ENCODE assay signal across 7 mouse cellular contexts in the genomic region with DNA sequence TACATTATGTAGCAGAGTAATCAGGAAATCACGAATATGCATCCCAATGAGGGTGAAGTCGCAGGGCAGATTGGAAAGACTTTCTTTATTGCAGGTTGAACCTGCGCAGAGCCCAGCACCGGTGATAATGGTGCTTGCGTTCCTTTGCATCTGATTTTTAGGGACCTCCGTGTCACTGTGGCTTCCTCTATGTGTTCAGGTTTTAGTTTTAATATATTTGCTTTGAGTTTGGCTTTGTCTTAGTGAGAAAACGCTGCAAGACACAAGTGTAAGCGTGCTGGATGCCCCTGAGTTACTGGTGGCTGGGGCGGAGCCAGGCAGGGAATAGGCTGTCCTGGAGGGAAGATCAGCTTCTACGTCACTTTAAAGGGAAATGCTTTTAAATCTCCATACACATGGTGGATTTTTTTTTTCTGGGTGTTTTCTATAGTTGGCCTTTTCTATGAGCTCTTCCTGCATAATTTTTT. TPM values are rescaled to one million over a fixed set of nuclear protein-coding genes. Genes with fewer than 3 reads are reported as not detected.
DNase-seq lines count a peak whose midpoint lies in the region; TF ChIP-seq lines count a peak whose summit lies in the region.

No protein-coding gene starts in this region.

- H3K4me3 ChIP-seq in erythroblast, embryonic 14.5 days (replicated peaks): peak overlapping the region; percentile 67

- intact Hi-C loops in heart, postnatal 14 days (cut with DNase I): loop anchor here (1.0 kb wide), 1 partner anchor 23 kb away; no protein-coding TSS in a partner anchor

- H3K27me3 ChIP-seq in erythroblast, embryonic 14.5 days (ENCODE audit: control insufficient read depth): no peaks in the 10 kb centered on the region

- 0 out of 2 replicates have a peak, but pooled peaks have one; percentile 24 for TF ChIP-seq POLR2A in brain, embryonic 14.5 days (IDR thresholded peaks at IDR 0.05; ENCODE audit: borderline replicate concordance, extremely low read depth, insufficient read depth, insufficient read length, poor library complexity, severe bottlenecking)

- peaks cover 23% of the 10 kb centered on the region for H3K4me1 ChIP-seq in erythroblast, embryonic 14.5 days (ENCODE audit: control insufficient read depth)

- 6% methylated on average over 10 of the region's 10 CpGs for WGBS in large intestine, adult 2 months

- TF ChIP-seq CTCF in brain, embryonic 14.5 days (IDR thresholded peaks at IDR 0.05; ENCODE audit: borderline replicate concordance, extremely low read depth, insufficient read depth, insufficient read length): no peak

- H3K9me3 ChIP-seq in erythroblast, embryonic 14.5 days (ENCODE audit: control insufficient read depth, low read length): no peaks in the 10 kb centered on the region

- DNase-seq in Muller cell, postnatal 12 days (ENCODE audit: inconsistent ontology term): peak; percentile 48
- DNase-seq in brain, embryonic 14.5 days (ENCODE audit: low read depth): peak; percentile 89
- peak; percentile 54 to 59 for DNase-seq in heart, postnatal 14 days
- peak; percentile 35 for DNase-seq in large intestine, adult 2 months (ENCODE audit: low read depth, low spot score)
- peak; percentile 42 for DNase-seq in lung, postnatal 14 days
- DNase-seq in right cerebral cortex, postnatal 10 days (ENCODE audit: low spot score in 2 of 2): peak; percentile 53 to 67

- no peaks in the 10 kb centered on the region for H3K36me3 ChIP-seq in erythroblast, embryonic 14.5 days (ENCODE audit: control insufficient read depth)

RNA-seq across cellular contexts. Expression of gene Gpr180, which starts 43.8 kb away (rescaled TPM):
- 26.5 and 26.6 TPM in 2 replicates for polyA plus RNA-seq in brain, embryonic 14.5 days (2012; rRNA removed)
- polyA plus RNA-seq in erythroblast, embryonic 14.5 days (2012): 0.04 and 0.07 TPM in 2 replicates
- total RNA-seq in heart, postnatal 14 days (2021): 10 to 100 TPM; 20.8 to 22.2 TPM
- 20.1 and 21.2 TPM in 2 replicates for polyA plus RNA-seq in large intestine, adult 2 months (2012; rRNA removed)

RNA-seq across cellular contexts. Expression of gene Tgds, which starts 48.2 kb away (rescaled TPM):
- 17.6 and 20.3 TPM in 2 replicates for polyA plus RNA-seq in brain, embryonic 14.5 days (2012; rRNA removed)
- 0.27 TPM in 1 of 2 replicates, not detected in the other for polyA plus RNA-seq in erythroblast, embryonic 14.5 days (2012)
- 10 to 100 TPM; 10.7 to 11.3 TPM for total RNA-seq in heart, postnatal 14 days (2021)
- 10.9 and 11.7 TPM in 2 replicates for polyA plus RNA-seq in large intestine, adult 2 months (2012; rRNA removed)

RNA-seq across cellular contexts. Expression of gene Sox21, which starts 56.1 kb away (rescaled TPM):
- polyA plus RNA-seq in brain, embryonic 14.5 days (2012; rRNA removed): 28.5 and 31.1 TPM in 2 replicates
- polyA plus RNA-seq in erythroblast, embryonic 14.5 days (2012): 0.01 TPM in 1 of 2 replicates, not detected in the other
- total RNA-seq in heart, postnatal 14 days (2021): under 1 TPM in 1 of 2 experiments, not detected in 1; 0.12 TPM
- polyA plus RNA-seq in large intestine, adult 2 months (2012; rRNA removed): 0.08 and 0.24 TPM in 2 replicates

Comparison
In these comparisons a context has a peak if more than half of its experiments do, and no peak if none do; other contexts are left out.
1. Peak in every context shown above with its lines: DNase-seq and H3K4me3 ChIP-seq.
2. DNase-seq: peak in every context shown above with its lines; median percentile 89 in brain, embryonic 14.5 days; 60 in right cerebral cortex, postnatal 10 days; 56 in heart, postnatal 14 days; 48 in Muller cell, postnatal 12 days; 42 in lung, postnatal 14 days; 35 in large intestine, adult 2 months.
3. RNA of gene Gpr180, which starts 43.8 kb away (polyA plus RNA-seq): 26.5 to 26.6 TPM in brain, embryonic 14.5 days and 20.1 to 21.2 TPM in large intestine, adult 2 months; 0.04 to 0.07 TPM in erythroblast, embryonic 14.5 days; every median in the first group is over 10 times any median in the second.
4. RNA of gene Sox21, which starts 56.1 kb away (polyA plus RNA-seq): 28.5 to 31.1 TPM in brain, embryonic 14.5 days; 0.08 to 0.24 TPM in large intestine, adult 2 months and 0.01 TPM in erythroblast, embryonic 14.5 days; every median in the first group is over 10 times any median in the second.